Mouse (Mus musculus): Measurements from ENCODE around the gene Scly. TPM values are rescaled to one million over a fixed set of nuclear protein-coding genes. Genes with fewer than 3 reads are reported as not detected.

Gene Scly
- polyA plus RNA-seq, 1 experiment = 25.9 TPM

GRCm38 (mm10) chr1:91251927-91252326, 46.2 kb upstream of the Scly start:
- 55% methylated on average over 8 of the region's 8 CpGs for WGBS
- DNase-seq = no peak
- Histone ChIP-seq H3K27ac (ENCODE audit: control insufficient read depth, insufficient read depth, low read length) (no peak overlapping the region), H3K4me3 (ENCODE audit: control insufficient read depth, insufficient read depth, low read length) (no peak overlapping the region), H3K4me1 (replicated peaks; ENCODE audit: control insufficient read depth, insufficient read depth, low read length) (peaks cover 17% of the 10 kb centered on the region), H3K36me3 (ENCODE audit: control insufficient read depth, insufficient read depth, low read length) (no peaks in the 10 kb centered on the region), H3K27me3 (ENCODE audit: control insufficient read depth, insufficient read depth, low read length) (no peaks in the 10 kb centered on the region)
- TF ChIP-seq CTCF (IDR thresholded peaks at IDR 0.05; ENCODE audit: borderline replicate concordance, control insufficient read depth, extremely low read depth, insufficient read depth, low read length, poor library complexity) (0 out of 2 replicates have a peak, but pooled peaks have one; percentile 21), POLR2A (IDR thresholded peaks at IDR 0.05; ENCODE audit: control insufficient read depth, extremely low read depth, insufficient read depth, low read length, poor library complexity) (no peak)

GRCm38 (mm10) chr1:91257918-91258317, 40.2 kb upstream of the Scly start:
- no peak overlapping the region for H3K27ac ChIP-seq (ENCODE audit: control insufficient read depth, insufficient read depth, low read length)
- no peaks in the 10 kb centered on the region for H3K27me3 ChIP-seq (ENCODE audit: control insufficient read depth, insufficient read depth, low read length)
- H3K36me3 ChIP-seq (ENCODE audit: control insufficient read depth, insufficient read depth, low read length) = peaks cover 4% of the 10 kb centered on the region; the same call in 1 of the 2 replicates
- no peak overlapping the region for H3K4me3 ChIP-seq (ENCODE audit: control insufficient read depth, insufficient read depth, low read length)
- H3K4me1 ChIP-seq (replicated peaks; ENCODE audit: control insufficient read depth, insufficient read depth, low read length) = no peaks in the 10 kb centered on the region
- TF ChIP-seq CTCF (IDR thresholded peaks at IDR 0.05; ENCODE audit: borderline replicate concordance, control insufficient read depth, extremely low read depth, insufficient read depth, low read length, poor library complexity) (no peak), POLR2A (IDR thresholded peaks at IDR 0.05; ENCODE audit: control insufficient read depth, extremely low read depth, insufficient read depth, low read length, poor library complexity) (no peak)
- DNase-seq = no peak

- 86% methylated on average over 5 of the region's 5 CpGs for WGBS
- TF ChIP-seq CTCF (IDR thresholded peaks at IDR 0.05; ENCODE audit: borderline replicate concordance, control insufficient read depth, extremely low read depth, insufficient read depth, low read length, poor library complexity) (no peak), POLR2A (IDR thresholded peaks at IDR 0.05; ENCODE audit: control insufficient read depth, extremely low read depth, insufficient read depth, low read length, poor library complexity) (no peak)
- no peak for DNase-seq
- Histone ChIP-seq H3K27ac (ENCODE audit: control insufficient read depth, insufficient read depth, low read length) (no peak overlapping the region), H3K27me3 (ENCODE audit: control insufficient read depth, insufficient read depth, low read length) (no peaks in the 10 kb centered on the region), H3K36me3 (ENCODE audit: control insufficient read depth, insufficient read depth, low read length) (peaks cover 4% of the 10 kb centered on the region; the same call in 1 of the 2 replicates), H3K4me3 (ENCODE audit: control insufficient read depth, insufficient read depth, low read length) (no peak overlapping the region), H3K4me1 (replicated peaks; ENCODE audit: control insufficient read depth, insufficient read depth, low read length) (no peaks in the 10 kb centered on the region)
Measured at GRCm38 (mm10) chr1:91259794-91260193, 38.3 kb upstream of the Scly start.

- no peak for TF ChIP-seq CTCF (IDR thresholded peaks at IDR 0.05; ENCODE audit: borderline replicate concordance, control insufficient read depth, extremely low read depth, insufficient read depth, low read length, poor library complexity)
- no peak for TF ChIP-seq POLR2A (IDR thresholded peaks at IDR 0.05; ENCODE audit: control insufficient read depth, extremely low read depth, insufficient read depth, low read length, poor library complexity)
- 94% methylated on average over 7 of the region's 7 CpGs for WGBS
- Histone ChIP-seq H3K4me1 (replicated peaks; ENCODE audit: control insufficient read depth, insufficient read depth, low read length) (no peaks in the 10 kb centered on the region), H3K27me3 (ENCODE audit: control insufficient read depth, insufficient read depth, low read length) (no peaks in the 10 kb centered on the region), H3K27ac (ENCODE audit: control insufficient read depth, insufficient read depth, low read length) (no peak overlapping the region), H3K4me3 (ENCODE audit: control insufficient read depth, insufficient read depth, low read length) (no peak overlapping the region), H3K36me3 (ENCODE audit: control insufficient read depth, insufficient read depth, low read length) (peaks cover 21% of the 10 kb centered on the region)
- DNase-seq = no peak
Measured at GRCm38 (mm10) chr1:91262508-91262907, 35.6 kb upstream of the Scly start.

- peaks cover 14% of the 10 kb centered on the region for H3K36me3 ChIP-seq (ENCODE audit: control insufficient read depth, insufficient read depth, low read length)
- H3K27ac ChIP-seq (ENCODE audit: control insufficient read depth, insufficient read depth, low read length) = no peak overlapping the region
- no peaks in the 10 kb centered on the region for H3K4me1 ChIP-seq (replicated peaks; ENCODE audit: control insufficient read depth, insufficient read depth, low read length)
- TF ChIP-seq CTCF (IDR thresholded peaks at IDR 0.05; ENCODE audit: borderline replicate concordance, control insufficient read depth, extremely low read depth, insufficient read depth, low read length, poor library complexity) (no peak), POLR2A (IDR thresholded peaks at IDR 0.05; ENCODE audit: control insufficient read depth, extremely low read depth, insufficient read depth, low read length, poor library complexity) (no peak)
- no peak overlapping the region for H3K4me3 ChIP-seq (ENCODE audit: control insufficient read depth, insufficient read depth, low read length)
- H3K27me3 ChIP-seq (ENCODE audit: control insufficient read depth, insufficient read depth, low read length) = no peaks in the 10 kb centered on the region
- DNase-seq = no peak
- 97% methylated on average over 2 of the region's 2 CpGs for WGBS
Measured at GRCm38 (mm10) chr1:91272260-91272659, 25.9 kb upstream of the Scly start.

- WGBS = 99% methylated on average over 4 of the region's 4 CpGs
- TF ChIP-seq POLR2A (IDR thresholded peaks at IDR 0.05; ENCODE audit: control insufficient read depth, extremely low read depth, insufficient read depth, low read length, poor library complexity) (no peak), CTCF (IDR thresholded peaks at IDR 0.05; ENCODE audit: borderline replicate concordance, control insufficient read depth, extremely low read depth, insufficient read depth, low read length, poor library complexity) (no peak)
- peaks cover 27% of the 10 kb centered on the region for H3K36me3 ChIP-seq (ENCODE audit: control insufficient read depth, insufficient read depth, low read length)
- no peaks in the 10 kb centered on the region for H3K4me1 ChIP-seq (replicated peaks; ENCODE audit: control insufficient read depth, insufficient read depth, low read length)
- H3K4me3 ChIP-seq (ENCODE audit: control insufficient read depth, insufficient read depth, low read length) = no peak overlapping the region
- DNase-seq = no peak
- H3K27ac ChIP-seq (ENCODE audit: control insufficient read depth, insufficient read depth, low read length) = no peak overlapping the region
- no peaks in the 10 kb centered on the region for H3K27me3 ChIP-seq (ENCODE audit: control insufficient read depth, insufficient read depth, low read length)
Measured at GRCm38 (mm10) chr1:91276581-91276980, 21.6 kb upstream of the Scly start.

GRCm38 (mm10) chr1:91277480-91277879, 20.7 kb upstream of the Scly start:
- Histone ChIP-seq H3K4me1 (replicated peaks; ENCODE audit: control insufficient read depth, insufficient read depth, low read length) (no peaks in the 10 kb centered on the region), H3K27ac (ENCODE audit: control insufficient read depth, insufficient read depth, low read length) (no peak overlapping the region), H3K36me3 (ENCODE audit: control insufficient read depth, insufficient read depth, low read length) (peaks cover 27% of the 10 kb centered on the region), H3K27me3 (ENCODE audit: control insufficient read depth, insufficient read depth, low read length) (no peaks in the 10 kb centered on the region), H3K4me3 (ENCODE audit: control insufficient read depth, insufficient read depth, low read length) (no peak overlapping the region)
- no peak for TF ChIP-seq CTCF (IDR thresholded peaks at IDR 0.05; ENCODE audit: borderline replicate concordance, control insufficient read depth, extremely low read depth, insufficient read depth, low read length, poor library complexity)
- no peak for TF ChIP-seq POLR2A (IDR thresholded peaks at IDR 0.05; ENCODE audit: control insufficient read depth, extremely low read depth, insufficient read depth, low read length, poor library complexity)
- 100% methylated on average over 2 of the region's 2 CpGs for WGBS
- no peak for DNase-seq

Data from thymus, adult 2 months (tissue).